Mouse (Mus musculus): ENCODE data around the gene Lrrc73. TPM values are rescaled to one million over a fixed set of nuclear protein-coding genes. Genes with fewer than 3 reads are reported as not detected.

Gene Lrrc73
- total RNA-seq, 4 experiments from 2014 or later: not detected

DNA sequence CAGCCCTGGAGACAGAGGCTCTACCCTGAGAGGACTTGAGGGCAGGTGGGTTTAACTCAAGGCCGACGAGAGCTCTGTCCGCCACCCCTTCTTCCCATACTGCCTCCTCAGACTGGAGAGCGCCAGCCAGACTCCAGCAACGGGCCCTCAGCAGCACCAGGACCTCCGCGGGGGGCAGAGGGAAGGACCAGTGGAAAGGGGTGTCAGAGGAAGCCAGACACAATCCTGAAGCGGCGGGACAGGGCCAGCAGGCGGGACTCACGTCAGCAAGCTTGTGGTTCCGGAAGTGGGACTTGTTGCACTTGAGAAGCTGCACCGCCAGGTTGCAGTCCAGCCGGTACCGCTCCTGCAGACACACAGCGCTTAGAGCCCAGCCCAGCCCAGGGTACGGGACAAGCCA is 6.3 kb downstream of the Lrrc73 start:
- DNase-seq (ENCODE audit: low spot score in 2 of 2): no peak

DNA sequence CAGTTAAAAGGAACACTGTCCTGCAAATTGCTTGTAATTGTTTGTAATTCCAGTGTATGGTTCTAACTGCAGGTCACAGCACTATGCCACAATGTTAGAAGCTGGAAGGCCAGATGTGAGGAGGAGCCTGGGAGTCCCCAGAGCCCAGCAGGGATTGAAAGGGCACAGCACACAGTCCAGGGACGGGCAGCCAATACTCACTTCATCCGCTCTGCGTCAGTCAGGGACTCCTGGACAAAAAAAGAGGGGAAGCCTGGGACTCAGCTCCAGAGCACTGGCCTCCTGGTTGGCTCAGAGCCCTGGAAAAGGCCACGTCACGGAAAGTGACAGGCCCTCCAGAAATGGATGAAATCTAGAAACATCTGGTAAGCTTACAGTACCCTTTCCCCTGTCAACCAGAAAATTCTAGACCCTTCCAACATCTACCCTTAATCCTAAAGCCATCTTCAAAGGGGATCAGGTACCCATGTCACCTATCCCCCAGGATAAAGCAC is 8.9 kb downstream of the Lrrc73 start:
- no peak for DNase-seq (ENCODE audit: low spot score in 2 of 2)

DNA sequence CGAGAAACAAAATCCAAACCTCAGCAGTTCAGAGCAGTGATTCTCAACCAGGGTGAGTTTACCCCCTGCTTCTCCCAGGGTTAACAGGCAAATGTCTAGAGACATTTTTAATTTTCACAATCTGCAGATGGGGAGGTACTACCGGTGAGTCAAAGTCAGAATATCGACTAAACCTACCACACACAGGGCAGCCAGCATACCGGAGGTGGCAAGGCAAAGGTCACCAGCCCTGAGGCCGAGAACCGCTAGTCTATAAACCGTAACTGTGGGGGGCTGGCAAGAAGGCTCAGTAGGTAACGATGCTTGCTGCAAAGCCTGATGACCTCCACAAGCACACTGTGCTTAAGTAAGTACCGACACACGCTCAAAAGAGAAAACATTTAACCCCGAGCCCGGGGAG is 12.2 kb downstream of the Lrrc73 start:
- no peak for DNase-seq (ENCODE audit: low spot score in 2 of 2)

DNA sequence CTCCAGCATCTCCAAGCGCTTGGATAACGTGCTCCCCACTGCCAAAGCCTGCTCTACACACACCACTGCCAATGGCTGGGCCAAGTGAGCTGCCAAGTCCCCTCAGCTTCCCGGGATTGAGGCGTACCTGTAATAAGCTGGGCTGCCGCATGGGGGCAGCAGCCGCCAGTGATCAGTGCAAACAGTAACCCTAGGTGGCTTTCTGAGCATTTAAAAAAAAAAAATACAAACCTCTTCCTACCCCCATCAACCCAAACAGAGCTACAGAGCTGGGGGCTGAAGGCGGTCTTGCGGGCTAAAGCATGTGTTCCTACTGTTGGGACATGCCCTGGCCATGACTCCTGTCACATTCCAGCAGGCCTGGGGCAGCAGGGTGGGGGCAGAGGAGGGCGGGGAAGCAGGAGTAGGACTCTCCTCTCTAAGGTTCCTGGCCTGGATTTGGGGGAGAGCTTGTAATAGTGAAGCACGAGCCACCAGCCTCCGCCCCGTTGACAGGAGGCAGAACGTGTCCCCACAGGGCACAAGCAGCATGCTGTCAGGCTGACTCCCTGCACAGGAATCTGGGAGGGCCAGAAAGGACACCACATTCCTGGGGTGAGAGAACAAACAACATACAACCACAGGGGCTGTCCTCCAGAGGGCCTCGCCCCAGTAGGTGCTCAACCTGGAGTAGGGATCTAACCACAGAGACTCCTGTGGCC is 12.7 kb downstream of the Lrrc73 start:
- DNase-seq (ENCODE audit: low spot score in 2 of 2): peak; percentile 74 to 83

DNA sequence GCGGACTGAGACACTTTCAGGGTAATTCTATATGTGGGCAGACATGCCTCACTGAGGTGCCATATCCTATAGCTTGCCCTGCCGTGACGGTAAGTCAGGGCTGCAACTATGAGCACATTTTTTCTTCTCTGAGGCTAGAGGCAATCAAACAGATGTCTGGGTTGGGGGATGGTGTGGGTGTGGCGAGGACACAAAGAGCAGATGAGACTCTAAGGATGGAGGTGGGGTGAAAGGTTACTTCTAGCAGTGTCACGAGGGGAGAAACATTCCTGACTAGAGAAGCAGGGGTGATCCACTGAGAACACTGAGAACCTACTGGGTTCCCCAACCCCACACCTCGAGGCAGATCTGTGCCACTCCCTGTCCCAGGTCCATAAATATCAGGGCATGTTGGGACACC is 13.7 kb downstream of the Lrrc73 start:
- no peak for DNase-seq (ENCODE audit: low spot score in 2 of 2)

DNA sequence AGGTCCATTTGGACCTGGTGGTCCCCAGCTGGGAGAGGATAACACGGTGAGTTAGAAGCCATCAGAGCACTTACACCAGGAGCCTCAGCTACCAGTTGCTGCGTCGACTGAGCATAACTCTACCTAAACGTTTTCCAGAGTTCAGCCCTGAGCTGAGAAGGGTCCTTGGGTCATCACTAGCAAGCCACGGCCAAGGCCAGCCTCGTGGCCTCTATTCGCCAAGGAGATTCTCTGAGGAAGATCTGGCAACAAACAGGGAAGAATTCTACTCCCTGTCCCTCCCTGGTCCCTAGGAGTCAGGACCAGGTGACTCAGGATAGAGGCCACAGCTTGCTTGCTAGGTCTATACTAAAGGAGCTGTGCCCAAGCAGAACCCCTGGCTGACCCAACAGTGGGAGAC is 14.2 kb downstream of the Lrrc73 start:
- no peak for DNase-seq (ENCODE audit: low spot score in 2 of 2)

DNA sequence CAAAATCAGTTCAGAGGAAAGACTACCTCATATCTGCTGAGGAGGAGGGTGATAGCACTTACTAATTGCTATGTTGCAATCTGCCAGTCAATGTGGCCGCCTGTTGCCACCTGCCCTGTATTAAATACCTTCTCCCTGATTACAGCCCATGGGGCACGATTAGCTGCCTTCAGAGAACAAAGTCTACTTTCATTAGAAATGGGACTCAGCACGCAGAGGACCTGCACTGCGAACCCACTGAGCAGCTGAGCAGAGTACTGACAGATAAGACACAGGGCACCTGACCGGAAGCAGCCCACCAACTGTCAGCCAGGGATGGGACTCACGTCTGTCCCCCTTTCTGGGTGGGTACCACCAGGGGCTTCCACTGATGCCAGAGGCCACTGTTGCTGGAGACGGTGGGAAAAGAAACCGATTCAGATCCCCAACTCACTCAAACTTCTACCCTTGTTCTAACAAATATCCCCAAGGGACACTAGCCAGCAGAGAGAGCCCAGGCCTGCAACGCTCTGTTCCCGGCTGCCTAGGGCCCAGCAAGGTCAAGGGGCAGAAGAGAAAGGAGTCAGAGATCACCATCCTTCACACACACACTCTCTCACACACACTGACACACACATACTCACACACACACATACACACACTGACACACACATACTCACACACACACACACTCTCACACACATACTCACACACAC is 14.8 kb downstream of the Lrrc73 start:
- DNase-seq (ENCODE audit: low spot score in 2 of 2): no peak

DNA sequence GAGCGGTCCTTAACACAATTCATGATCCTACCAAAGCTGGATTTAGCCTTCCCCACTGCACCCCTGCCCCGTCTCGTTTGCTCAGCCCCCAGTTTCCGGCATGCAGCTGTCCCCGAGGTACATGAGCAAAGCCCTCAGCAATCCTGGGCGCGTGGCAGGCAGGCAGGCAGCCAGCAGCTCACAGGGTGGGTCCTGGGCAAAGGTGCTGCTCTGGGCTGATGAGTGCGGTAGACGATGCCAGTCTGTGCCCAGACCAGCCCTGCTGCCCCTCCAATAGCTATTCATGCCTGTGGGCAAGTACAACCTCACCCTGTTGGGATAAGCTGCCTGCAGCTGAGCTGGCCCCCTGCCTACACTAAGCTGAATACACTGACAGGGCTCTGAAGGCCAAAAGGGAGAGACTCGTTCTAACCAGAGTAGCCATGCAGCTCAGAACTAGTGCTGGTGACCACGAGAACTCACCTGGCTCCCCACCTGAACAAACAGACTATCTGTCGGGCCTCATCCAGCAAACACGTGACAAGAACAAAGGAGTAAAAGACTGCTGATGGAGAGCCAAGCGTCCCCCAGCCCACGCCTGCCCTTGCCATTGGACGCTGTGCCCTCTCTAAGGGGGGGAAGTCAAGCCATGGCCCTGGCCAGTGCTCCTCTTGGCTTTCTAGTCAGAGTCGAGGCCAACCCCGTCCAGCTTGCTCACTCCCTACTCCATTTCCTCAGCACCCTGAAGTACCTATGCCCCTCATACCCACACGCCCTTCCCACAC is 16.6 kb downstream of the Lrrc73 start:
- DNase-seq (ENCODE audit: low spot score in 2 of 2): peak in 1 of 2 experiments; percentile 63

DNA sequence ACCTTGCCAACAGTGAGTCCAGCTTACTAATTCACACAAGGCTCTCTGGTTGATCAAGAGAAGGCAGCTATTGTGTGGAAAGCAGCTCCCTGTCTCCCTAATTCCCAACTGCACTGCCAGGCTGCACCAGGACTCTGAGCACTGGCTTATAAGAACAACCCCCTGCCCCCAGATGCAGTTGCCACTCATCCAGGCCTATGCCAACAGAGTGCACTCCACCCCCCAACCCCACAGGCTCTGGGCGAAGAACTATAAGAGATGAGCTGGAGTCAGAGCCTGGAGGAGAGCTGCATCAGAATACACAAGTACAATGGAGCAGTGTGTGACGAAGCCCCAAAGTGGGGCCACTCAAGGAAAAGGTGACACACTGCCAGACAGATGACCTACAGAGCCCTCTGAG is 18.7 kb downstream of the Lrrc73 start:
- no peak for DNase-seq (ENCODE audit: low spot score in 2 of 2)

DNA sequence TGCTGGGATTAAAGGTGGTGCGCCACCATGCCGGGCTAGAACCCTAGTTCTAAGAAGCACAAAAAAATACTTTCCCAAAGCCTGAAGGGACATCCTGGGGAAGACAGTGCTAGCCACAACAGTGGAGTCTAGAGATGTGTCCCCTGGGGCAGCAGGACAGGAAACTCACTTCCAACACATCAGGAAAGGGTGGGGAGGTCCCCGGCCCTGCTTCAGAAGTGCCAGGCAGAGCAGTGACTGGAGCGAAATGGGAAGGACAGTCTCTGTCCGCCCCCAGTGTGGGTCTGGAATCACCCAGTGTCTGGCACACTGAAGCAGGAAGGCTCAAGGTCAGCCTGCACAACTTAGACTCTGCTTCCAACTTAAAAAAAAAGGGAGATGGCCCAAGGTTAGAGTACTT is 19.3 kb downstream of the Lrrc73 start:
- DNase-seq (ENCODE audit: low spot score in 2 of 2): no peak

DNA sequence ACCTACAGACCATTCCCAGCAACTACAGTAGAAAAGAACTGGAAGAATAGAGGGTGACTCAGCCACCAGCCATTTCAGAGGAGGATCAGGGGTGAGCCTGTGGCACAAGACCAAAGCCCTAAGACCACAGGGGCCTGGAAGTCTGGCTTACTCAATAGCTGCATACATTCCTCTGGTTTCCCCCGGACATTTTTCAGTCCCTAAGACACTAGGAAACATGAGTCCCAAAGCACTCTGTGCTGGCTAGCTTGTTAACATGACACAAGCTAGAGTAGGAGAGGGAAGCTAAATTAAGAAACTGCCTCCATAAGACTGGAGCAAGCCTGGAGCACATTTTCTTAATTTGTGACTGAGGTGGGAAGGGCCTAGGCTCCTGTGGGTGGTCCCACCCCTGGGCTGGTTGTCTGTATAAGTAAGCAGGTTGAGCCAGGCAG is 20.5 kb downstream of the Lrrc73 start:
- no peak for DNase-seq (ENCODE audit: low spot score in 2 of 2)

DNA sequence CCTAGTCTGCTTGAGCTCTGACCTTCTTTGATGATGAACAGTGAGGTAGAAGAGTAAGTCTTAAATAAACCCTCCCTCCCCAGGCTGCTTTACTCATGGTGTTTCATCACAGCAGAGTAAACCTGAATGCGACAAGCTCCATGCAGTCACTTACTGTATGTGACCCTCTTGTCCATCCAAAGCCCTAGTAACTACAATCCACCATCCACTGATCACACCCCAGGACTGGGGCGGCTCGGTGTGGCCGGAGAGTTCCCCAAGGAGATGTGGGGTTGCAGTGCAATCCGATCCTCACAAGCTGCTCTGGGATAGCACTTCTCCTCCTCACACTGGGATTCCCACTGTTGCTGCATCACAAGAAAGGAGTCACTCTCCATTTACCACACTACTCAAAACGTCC is 21.1 kb downstream of the Lrrc73 start:
- DNase-seq (ENCODE audit: low spot score in 2 of 2): no peak

DNA sequence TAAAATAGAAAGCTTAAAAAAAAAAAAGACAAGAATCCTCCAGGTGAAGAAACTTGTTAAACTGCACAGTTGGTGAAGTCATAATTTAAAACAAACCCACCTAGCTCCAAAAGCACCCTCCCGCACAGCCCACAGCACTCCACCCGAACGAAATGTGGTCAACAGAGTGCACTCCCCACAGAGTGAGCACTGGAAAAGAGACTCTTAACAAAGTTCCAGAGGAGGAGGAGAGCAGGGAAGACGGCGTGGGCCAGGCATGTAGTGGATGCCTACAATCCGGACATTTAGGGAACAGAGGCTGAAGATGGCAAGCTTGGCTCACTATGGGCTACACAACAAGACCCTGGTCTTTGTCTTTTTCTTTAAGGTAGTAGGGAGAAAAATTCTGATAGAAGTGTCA is 21.7 kb downstream of the Lrrc73 start:
- no peak for DNase-seq (ENCODE audit: low spot score in 2 of 2)

DNA sequence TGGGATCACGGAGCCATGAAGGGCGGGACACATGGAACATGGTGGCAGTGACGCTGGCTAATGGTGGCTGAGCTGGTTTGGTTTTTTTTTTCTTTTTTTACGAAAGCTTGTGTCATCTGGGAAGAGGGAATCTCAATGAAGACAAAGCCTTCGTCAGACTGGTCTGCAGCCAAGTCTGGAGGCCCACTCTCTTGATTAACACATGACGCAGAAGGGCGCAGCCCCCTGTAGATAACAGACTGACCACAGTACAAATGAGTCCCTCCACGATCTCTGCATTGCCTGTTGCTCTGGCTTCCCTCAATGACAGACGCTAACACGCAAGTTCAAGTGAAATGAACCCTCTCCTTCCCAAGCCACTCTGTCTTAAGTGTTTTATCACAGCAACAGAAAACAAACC is 22.2 kb downstream of the Lrrc73 start:
- no peak for DNase-seq (ENCODE audit: low spot score in 2 of 2)

DNA sequence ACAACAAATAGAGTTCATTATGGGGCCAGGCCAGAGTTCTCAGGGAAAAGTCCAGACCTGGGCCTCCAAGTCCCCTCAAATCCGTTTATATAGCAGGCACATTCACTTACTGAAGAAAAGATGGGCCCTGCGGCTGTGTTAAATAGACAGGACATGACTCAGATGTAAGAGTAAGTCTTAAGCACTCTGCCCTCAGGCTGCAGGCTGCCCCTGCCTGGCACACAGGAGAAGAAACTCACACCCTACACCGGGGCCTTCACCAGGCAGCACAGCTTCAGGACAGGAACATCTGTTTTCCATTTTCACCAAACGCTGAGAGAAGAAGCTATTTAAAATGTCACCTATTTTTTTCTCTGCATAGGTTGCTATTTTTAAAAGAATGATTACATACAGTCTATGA is 24.3 kb downstream of the Lrrc73 start:
- no peak for DNase-seq (ENCODE audit: low spot score in 2 of 2)

DNA sequence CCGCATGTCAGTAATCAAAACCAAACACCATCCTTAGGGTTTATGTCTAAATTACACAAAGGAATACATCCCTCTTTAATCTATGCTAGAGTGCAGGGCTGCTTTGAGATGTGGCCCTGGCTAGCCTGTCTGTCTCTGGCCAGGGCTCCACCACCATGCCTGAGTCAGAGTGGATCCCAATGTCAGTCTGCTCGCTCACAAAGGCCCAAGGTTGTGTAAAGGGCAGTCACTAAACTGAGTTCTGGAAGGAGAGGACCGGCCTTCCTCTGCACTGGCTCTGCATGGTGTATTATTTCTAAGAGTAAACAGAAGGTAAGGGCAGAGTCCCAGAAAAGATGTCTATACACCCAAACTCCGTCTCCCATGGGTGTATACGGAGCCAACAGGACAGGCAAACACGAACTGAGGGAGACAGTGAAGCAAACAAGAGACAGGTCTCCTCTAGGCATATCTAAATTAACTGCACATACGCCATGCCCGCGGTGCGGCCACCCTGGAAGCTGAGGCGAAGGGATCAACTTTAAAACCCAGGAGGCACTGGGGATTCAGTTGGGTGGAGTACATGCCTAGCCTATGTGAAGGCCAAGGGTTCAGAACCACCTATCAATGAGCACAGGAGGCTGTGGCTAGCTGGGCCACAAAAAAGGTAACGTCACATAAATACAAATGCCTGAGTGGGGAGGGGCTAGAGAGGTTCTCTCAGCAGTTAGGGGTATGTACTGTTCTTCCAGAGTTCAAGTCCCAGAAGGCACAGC is 24.9 kb downstream of the Lrrc73 start:
- DNase-seq (ENCODE audit: low spot score in 2 of 2): no peak

DNA sequence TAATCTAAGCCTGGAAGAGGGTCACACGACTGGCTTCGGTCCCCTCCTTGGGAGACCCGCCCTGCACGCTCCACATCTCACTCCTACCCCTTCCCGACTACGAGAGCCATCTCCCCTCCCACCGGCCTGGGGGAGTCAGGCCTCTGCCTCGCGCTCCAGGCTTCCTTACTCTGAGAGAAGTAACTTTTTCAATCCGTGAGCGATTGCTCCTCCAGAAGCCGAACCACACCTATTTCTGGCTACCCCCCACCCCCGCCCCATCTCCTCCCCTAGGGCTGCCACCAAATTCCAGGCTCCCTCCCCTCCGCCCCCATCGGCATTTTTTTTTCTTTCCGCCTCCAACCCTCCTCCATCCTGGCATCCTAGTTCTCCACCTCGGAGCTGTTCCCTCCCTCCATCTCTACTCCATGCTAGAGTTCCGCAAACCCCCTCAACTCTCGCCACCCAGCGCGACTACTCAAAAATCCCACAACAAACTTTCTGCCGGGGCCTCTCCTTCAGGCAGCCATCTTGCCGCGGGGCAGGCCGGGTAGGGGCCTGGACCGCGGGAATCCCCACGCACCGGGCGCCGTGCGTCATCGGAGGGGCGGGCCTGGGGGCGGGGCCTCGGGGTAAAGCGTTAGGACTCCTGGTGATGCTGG is 29.3 kb downstream of the Lrrc73 start, which contains the start of gene Tjap1:
TSS of gene Tjap1 (minus strand) at position 544 of the 641 bp plus-strand sequence.
- DNase-seq (ENCODE audit: low spot score in 2 of 2): peak; percentile 62 to 67

DNA sequence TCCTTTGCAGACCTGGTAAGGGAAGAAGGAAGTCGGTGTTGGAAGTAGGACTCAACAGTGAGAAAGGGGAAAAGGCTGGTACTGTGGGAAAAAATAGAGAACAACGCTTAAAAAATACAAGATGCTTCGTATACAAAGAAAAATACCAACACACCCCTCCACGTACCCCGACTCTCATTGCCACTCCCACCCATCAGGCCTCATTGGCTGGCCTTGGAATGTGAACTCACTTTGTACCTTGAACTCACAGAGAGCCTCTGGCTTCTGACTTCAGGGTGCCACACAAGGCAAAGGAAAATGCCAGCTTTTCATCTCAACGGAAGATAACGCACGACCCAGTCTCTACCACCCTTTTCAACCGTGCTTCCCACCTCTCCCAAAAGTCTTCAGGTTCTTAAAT is 29.8 kb downstream of the Lrrc73 start:
- DNase-seq (ENCODE audit: low spot score in 2 of 2): no peak

DNA sequence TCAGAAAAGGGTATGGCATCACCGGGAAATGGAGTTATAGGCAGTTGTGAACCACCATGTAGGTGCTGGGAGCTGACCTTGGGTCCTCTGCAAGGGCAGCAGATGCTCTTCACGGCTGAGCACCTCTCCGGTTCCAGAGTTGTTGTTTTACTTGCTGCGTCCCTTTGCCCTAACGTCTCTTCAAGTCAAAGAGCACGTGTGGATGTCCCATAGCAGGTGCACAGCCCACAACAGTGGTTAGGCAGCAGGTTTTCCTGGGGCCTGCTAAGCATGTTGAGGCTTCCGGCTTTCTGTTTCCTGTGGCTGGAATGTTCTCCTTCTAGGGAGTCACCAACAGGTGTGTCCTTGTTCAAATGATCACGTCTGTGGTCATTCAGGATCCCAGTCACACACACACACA is 30.6 kb downstream of the Lrrc73 start:
- no peak for DNase-seq (ENCODE audit: low spot score in 2 of 2)

DNA sequence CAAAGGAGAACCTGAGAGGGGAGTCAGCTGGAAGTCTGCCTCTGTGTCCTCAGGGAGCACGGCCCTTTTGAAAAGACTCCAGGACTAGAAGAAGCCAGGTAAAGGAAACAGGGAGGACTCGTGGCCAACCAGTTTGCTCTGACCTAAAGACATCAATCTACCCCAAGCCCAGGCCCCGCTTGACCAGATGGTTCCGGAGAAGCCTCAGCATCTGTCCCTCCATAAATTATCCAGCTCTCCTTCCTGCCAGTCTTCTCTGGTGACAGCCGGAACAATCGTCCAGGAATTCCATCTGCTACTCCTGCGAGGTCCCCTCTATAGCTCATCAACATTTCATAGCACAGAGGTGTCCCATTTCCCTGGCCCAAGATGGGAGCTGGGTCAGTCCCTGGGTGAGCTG is 31.3 kb downstream of the Lrrc73 start:
- DNase-seq (ENCODE audit: low spot score in 2 of 2): no peak

DNA sequence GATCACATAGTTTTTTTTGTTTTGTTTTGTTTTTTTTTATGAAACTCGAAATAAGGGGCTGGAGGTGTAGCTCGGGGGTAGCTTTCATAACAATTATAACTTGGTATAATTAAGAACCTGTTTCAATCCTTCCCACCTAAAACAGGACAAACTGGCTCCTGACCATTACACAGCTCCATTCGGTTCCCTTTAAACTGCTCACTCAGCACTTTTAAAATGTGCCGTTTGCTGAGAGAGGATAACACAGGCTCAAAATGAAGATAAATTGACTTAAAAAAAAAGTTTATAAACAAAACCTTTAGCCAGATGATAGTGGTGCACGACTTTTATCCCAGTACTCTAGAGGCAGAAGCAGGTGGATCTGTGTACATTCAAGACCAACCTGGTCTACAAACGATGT is 32.1 kb downstream of the Lrrc73 start:
- DNase-seq (ENCODE audit: low spot score in 2 of 2): no peak
